Mouse (Mus musculus): ENCODE data around the gene Zfp799.
"Not testable (repeated sequence)": the region's sequence is repeated elsewhere in the genome, so short reads cannot be mapped to it uniquely, and the experiment has no call there.

Zfp799 gene

GRCm38 (mm10) chr17:32829540-32830417 lies at the start of gene Zfp799:
Zfp799 (minus strand) TSS chr17:32830261.
- peak; percentile 72 for DNase-seq (ENCODE audit: low read depth, low spot score)

GRCm38 (mm10) chr17:32878773-32879172 lies 48.7 kb upstream of the Zfp799 start:
- no peak for DNase-seq (ENCODE audit: low read depth, low spot score)

- DNase-seq (ENCODE audit: low read depth, low spot score) = peak; percentile 16
Observed at GRCm38 (mm10) chr17:32877471-32878171, 47.6 kb upstream of the Zfp799 start.

- no peak for DNase-seq (ENCODE audit: low read depth, low spot score)
Observed at GRCm38 (mm10) chr17:32872696-32873095, 42.6 kb upstream of the Zfp799 start.

GRCm38 (mm10) chr17:32872091-32872490 lies 42.0 kb upstream of the Zfp799 start:
- DNase-seq (ENCODE audit: low read depth, low spot score) = no peak

- DNase-seq (ENCODE audit: low read depth, low spot score) = no peak
Observed at GRCm38 (mm10) chr17:32871483-32871882, 41.4 kb upstream of the Zfp799 start.

GRCm38 (mm10) chr17:32867266-32867665 lies 37.2 kb upstream of the Zfp799 start:
- not testable (repeated sequence) for DNase-seq (ENCODE audit: low read depth, low spot score)

- DNase-seq (ENCODE audit: low read depth, low spot score) = not testable (repeated sequence)
Observed at GRCm38 (mm10) chr17:32856713-32857112, 26.7 kb upstream of the Zfp799 start.

GRCm38 (mm10) chr17:32851581-32851980 lies 21.5 kb upstream of the Zfp799 start:
- no peak for DNase-seq (ENCODE audit: low read depth, low spot score)

- DNase-seq (ENCODE audit: low read depth, low spot score) = no peak
Observed at GRCm38 (mm10) chr17:32841388-32841787, 11.3 kb upstream of the Zfp799 start.

- DNase-seq (ENCODE audit: low read depth, low spot score) = no peak
Observed at GRCm38 (mm10) chr17:32839083-32839802, 9.2 kb upstream of the Zfp799 start.

- no peak for DNase-seq (ENCODE audit: low read depth, low spot score)
Observed at GRCm38 (mm10) chr17:32830418-32830782, 339 bp upstream of the Zfp799 start.

GRCm38 (mm10) chr17:32816074-32816784 lies 13.8 kb downstream of the Zfp799 start:
- DNase-seq (ENCODE audit: low read depth, low spot score) = no peak

- DNase-seq (ENCODE audit: low read depth, low spot score) = no peak
Observed at GRCm38 (mm10) chr17:32814136-32814535, 15.9 kb downstream of the Zfp799 start.

- no peak for DNase-seq (ENCODE audit: low read depth, low spot score)
Observed at GRCm38 (mm10) chr17:32810648-32811047, 19.4 kb downstream of the Zfp799 start.

GRCm38 (mm10) chr17:32809544-32810374 lies 20.3 kb downstream of the Zfp799 start, which contains the start of gene Zfp811:
Zfp811 (minus strand) TSS chr17:32809931.
- DNase-seq (ENCODE audit: low read depth, low spot score) = peak; percentile 53

GRCm38 (mm10) chr17:32808921-32809320 lies 21.1 kb downstream of the Zfp799 start:
- DNase-seq (ENCODE audit: low read depth, low spot score) = no peak

- no peak for DNase-seq (ENCODE audit: low read depth, low spot score)
Observed at GRCm38 (mm10) chr17:32789244-32789643, 40.8 kb downstream of the Zfp799 start.

GRCm38 (mm10) chr17:32788576-32788975 lies 41.5 kb downstream of the Zfp799 start:
- no peak for DNase-seq (ENCODE audit: low read depth, low spot score)

GRCm38 (mm10) chr17:32788094-32788559 lies 41.9 kb downstream of the Zfp799 start, which contains the start of gene Zfp871:
Zfp871 (minus strand) TSS chr17:32788287.
- DNase-seq (ENCODE audit: low read depth, low spot score) = peak; percentile 83

All from embryo, embryonic 11.5 days (tissue).